Mouse (Mus musculus) lung, adult 10 weeks (tissue): ENCODE results near the gene Usp44. TPM values are rescaled to one million over a fixed set of nuclear protein-coding genes. Genes with fewer than 3 reads are reported as not detected.

Experiments
- polyA plus RNA-seq: library from polyadenylated mRNA; stranded (reverse); fragments of 350-450 nt; fragmentation: Illumina TruSeq; extraction: RNeasy Lipid Tissue Mini Kit (QIAGEN cat#74804); gene quantifications from one replicate; pipeline ENCODE4 v1.2.3, GENCODE M21; 2014; ENCODE audit warnings: low read depth, low replicate concordance; ENCODE audit not compliant: insufficient read depth

The Usp44 gene
- 0.27 TPM for polyA plus RNA-seq

DNA sequence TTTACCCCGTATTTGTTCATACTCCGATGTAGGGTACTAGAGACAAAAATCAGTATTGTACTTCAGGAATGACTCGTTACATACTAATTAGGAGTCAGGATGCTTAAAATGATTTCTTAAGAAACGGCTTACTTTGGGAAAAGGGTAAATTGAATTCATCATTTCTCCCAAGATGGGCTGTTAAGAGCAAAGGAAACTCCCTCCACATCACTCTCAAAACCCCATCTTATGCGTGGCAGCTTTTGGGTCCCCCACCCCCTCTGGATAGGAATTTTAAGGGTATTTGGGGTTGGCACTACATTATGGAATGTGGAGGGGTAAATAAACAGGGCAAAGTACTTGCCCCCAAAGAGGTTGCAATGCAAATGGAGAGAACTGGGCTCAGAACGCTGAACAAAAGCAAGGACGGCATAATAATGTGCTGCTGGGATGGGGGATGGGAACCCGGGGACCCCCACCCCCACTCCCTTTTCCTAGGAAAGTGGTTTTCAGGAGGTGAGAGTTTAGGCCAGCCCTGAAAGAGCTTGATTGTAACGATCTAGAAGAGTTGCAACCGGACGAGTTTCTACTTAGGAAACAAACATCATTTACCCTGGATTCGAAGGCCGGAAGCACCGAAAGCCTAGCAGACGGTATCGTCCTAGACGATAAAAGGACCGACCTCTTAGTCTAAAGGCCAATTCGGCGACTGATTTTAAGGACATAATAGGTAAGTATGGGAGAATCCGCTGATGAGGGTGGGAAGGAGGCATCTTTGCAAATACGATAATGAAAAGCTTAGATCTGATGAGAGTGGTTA lies at the start of gene Usp44:
Gene Usp44, plus strand, starts transcription at position 625 of the 799 bp plus-strand sequence.

DNA sequence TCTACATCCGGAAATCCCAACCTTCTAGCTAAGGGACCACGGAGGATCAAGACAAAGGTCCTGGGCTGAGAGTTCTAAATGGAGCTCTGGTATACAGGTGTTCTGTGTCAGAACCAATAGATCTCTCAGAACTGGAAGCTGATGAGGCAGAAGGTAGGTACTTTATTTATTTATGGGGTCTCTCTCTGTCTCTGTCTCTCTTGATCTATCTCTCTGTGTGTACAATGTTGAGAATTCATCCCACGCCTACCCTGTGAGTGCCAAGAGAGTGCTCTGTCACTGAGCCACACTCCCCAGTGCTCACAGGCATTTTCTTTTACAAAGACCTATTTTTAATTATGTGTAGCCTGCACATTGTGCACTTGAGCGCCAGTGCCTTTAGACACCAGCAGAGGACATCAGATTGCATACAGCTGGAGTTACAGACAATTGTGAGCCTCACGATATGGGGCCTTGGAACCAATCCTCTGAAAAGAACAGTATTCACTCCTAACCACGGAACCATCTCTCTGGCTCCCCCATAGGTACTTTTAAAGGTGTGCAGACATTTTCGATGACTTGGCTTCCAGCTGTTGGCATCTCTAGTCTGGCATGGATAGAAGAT lies 65.8 kb downstream of the Usp44 start, which contains the start of gene Metap2:
Gene Metap2, minus strand, starts transcription at position 51 of the 604 bp plus-strand sequence.

Other genes with a start within 250 kb of the Usp44 start
- 47.8 TPM for gene Snrpf, start 241.8 kb upstream of the Usp44 start, polyA plus RNA-seq
- 40.0 TPM for gene Ntn4, start 190.9 kb upstream of the Usp44 start, polyA plus RNA-seq
- 92.0 TPM for gene Metap2, start 65.5 kb downstream of the Usp44 start, polyA plus RNA-seq
- gene Vezt, start 204.3 kb downstream of the Usp44 start, polyA plus RNA-seq: 5.6 TPM
- 2.6 TPM for gene Fgd6, start 204.4 kb downstream of the Usp44 start, polyA plus RNA-seq